Mouse (Mus musculus) spleen, adult 12 weeks (tissue): ENCODE data around the gene Hs1bp3.

Source experiments
- DNase-seq: peaks from one replicate; pipeline ENCODE4 v3.0.0; 2022; ENCODE audit warnings: low spot score

Gene Hs1bp3

GRCm38 (mm10) chr12:8313270-8313771 is at the start of gene Hs1bp3:
Gene Hs1bp3 (plus strand): TSS chr12:8313432.
- DNase-seq, result peak; percentile 75

- DNase-seq, result no peak
These were observed 46.9 kb upstream of the Hs1bp3 start for GRCm38 (mm10) chr12:8266311-8266710.

GRCm38 (mm10) chr12:8269627-8270026 is 43.6 kb upstream of the Hs1bp3 start:
- DNase-seq, result no peak

GRCm38 (mm10) chr12:8271405-8271804 is 41.8 kb upstream of the Hs1bp3 start:
- DNase-seq, result no peak

- no peak for DNase-seq
These were observed 39.6 kb upstream of the Hs1bp3 start for GRCm38 (mm10) chr12:8273471-8274171.

- no peak for DNase-seq
These were observed 37.8 kb upstream of the Hs1bp3 start for GRCm38 (mm10) chr12:8275424-8275823.

- no peak for DNase-seq
These were observed 31.8 kb upstream of the Hs1bp3 start for GRCm38 (mm10) chr12:8281225-8282017.

- no peak for DNase-seq
These were observed 25.3 kb upstream of the Hs1bp3 start for GRCm38 (mm10) chr12:8287970-8288369.

- DNase-seq, result no peak
These were observed 24.1 kb upstream of the Hs1bp3 start for GRCm38 (mm10) chr12:8289099-8289498.

- DNase-seq, result no peak
These were observed 23.7 kb upstream of the Hs1bp3 start for GRCm38 (mm10) chr12:8289499-8289898.

GRCm38 (mm10) chr12:8291157-8291853 is 21.9 kb upstream of the Hs1bp3 start:
- no peak for DNase-seq

GRCm38 (mm10) chr12:8295307-8295913 is 17.8 kb upstream of the Hs1bp3 start:
- no peak for DNase-seq

- no peak for DNase-seq
These were observed 17.1 kb upstream of the Hs1bp3 start for GRCm38 (mm10) chr12:8296154-8296553.

GRCm38 (mm10) chr12:8297586-8298214 is 15.5 kb upstream of the Hs1bp3 start:
- no peak for DNase-seq

GRCm38 (mm10) chr12:8298361-8299142 is 14.7 kb upstream of the Hs1bp3 start:
- DNase-seq, result no peak

GRCm38 (mm10) chr12:8299143-8300110 is 13.8 kb upstream of the Hs1bp3 start:
- DNase-seq, result no peak

- no peak for DNase-seq
These were observed 13.1 kb upstream of the Hs1bp3 start for GRCm38 (mm10) chr12:8300111-8300480.

- DNase-seq, result no peak
These were observed 12.7 kb upstream of the Hs1bp3 start for GRCm38 (mm10) chr12:8300521-8300920.

- DNase-seq, result no peak
These were observed 12.0 kb upstream of the Hs1bp3 start for GRCm38 (mm10) chr12:8301011-8301814.
